Mouse (Mus musculus): ENCODE data around the gene Taf1b. TPM values are rescaled to one million over a fixed set of nuclear protein-coding genes. Genes with fewer than 3 reads are reported as not detected.

Gene Taf1b
- total and polyA plus RNA-seq, 3 experiments, result 26.6 to 49.6 (median 34.5) TPM

DNA sequence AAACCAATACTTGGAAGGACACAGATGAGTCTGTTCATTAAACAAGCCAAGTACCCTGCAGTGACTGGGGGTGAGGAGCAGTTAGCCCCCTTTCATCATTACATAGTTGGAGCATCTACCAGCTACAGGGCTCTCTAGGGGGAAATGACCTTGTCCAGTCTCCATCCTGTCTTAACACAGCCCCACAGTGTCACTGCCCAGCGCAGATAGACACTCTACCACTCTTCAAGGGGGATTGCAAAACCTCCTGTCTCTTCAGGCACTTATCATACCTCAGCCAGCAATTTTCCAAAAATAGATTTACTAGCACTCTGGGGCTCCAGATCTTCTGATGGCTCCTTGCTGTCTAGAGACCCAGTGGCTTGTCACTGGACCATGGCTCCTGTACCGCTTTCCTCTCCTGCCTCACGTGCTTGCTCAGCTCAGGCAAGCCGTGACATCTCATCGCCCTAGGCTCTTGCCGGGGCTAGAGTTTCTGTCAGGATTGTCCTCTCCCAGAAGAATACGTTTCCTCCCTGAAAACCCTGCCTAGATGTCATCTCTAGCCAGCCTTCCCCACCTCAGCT, 65.3 kb downstream of the Taf1b start:
- in situ Hi-C loops (cut with MboI; ENCODE audit: low pct_ligation_motif_present, low pct_unique_long_range_greater_than_20kb, low sequenced_read_pairs), result no loop called here
- Histone ChIP-seq H3K27me3 (replicated peaks) (no peaks in the 10 kb centered on the region), H3K9me3 (replicated peaks; ENCODE audit: low read length) (no peaks in the 10 kb centered on the region), H3K4me1 (ENCODE audit: control insufficient read depth in 1 of 2, insufficient read depth in 2 of 2) (no peaks in the 10 kb centered on the region), H3K4me3 (replicated peaks in 1 of 3; ENCODE audit: low read depth in 2 of 3, low read length in 2 of 3, poor library complexity in 1 of 3) (no peak overlapping the region), H3K4me2 (ENCODE audit: insufficient read depth, low read depth, poor library complexity, severe bottlenecking) (no peak overlapping the region), H3K27ac (ENCODE audit: insufficient read depth, low read depth) (no peak overlapping the region), H3K79me2 (replicated peaks; ENCODE audit: control insufficient read depth, extremely low read depth, insufficient read depth, poor library complexity, severe bottlenecking) (no peaks in the 10 kb centered on the region), H3K36me3 (replicated peaks in 1 of 2; ENCODE audit: control insufficient read depth in 1 of 2, insufficient read depth in 1 of 2, low read length in 1 of 2) (peaks cover 0 to 20% of the 10 kb centered on the region in 2 experiments), H3K9ac (ENCODE audit: insufficient read depth, low read depth) (no peak overlapping the region)
- no peak for TF ChIP-seq USF2 (conservative IDR thresholded peaks at IDR 0.05; ENCODE audit: low read depth, low read length)
- no peak for TF ChIP-seq E2F4 (IDR thresholded peaks at IDR 0.05; ENCODE audit: insufficient replicate concordance, low read depth, low read length)
- TF ChIP-seq MAFK (IDR thresholded peaks at IDR 0.05; ENCODE audit: insufficient replicate concordance, low read length), result no peak
- no peak for TF ChIP-seq PAX5 (IDR thresholded peaks at IDR 0.05; ENCODE audit: low read length)
- no peak for TF ChIP-seq TBP (conservative IDR thresholded peaks at IDR 0.05; ENCODE audit: low read depth, low read length)
- no peak for TF ChIP-seq NRF1 (IDR thresholded peaks at IDR 0.05; ENCODE audit: low read depth, low read length)
- no peak for TF ChIP-seq ZKSCAN1 (IDR thresholded peaks at IDR 0.05; ENCODE audit: borderline replicate concordance, low read depth, low read length)
- TF ChIP-seq ZC3H11A (IDR thresholded peaks at IDR 0.05; ENCODE audit: low read depth, low read length), result no peak
- no peak for TF ChIP-seq KAT2A (IDR thresholded peaks at IDR 0.05; ENCODE audit: insufficient replicate concordance, low read length)
- no peak for TF ChIP-seq MEF2A (IDR thresholded peaks at IDR 0.05; ENCODE audit: borderline replicate concordance, low read depth, low read length)
- TF ChIP-seq HCFC1 (IDR thresholded peaks at IDR 0.05; ENCODE audit: low read depth, low read length), result no peak
- dilution Hi-C loops (cut with MboI; ENCODE audit: extremely low pct_ligation_motif_present, extremely low pct_unique_long_range_greater_than_20kb, low sequenced_read_pairs), result no loop called here
- DNase-seq (ENCODE audit: extremely low read depth), result no peak

GRCm38 (mm10) chr12:24565311-24565710, 67.2 kb downstream of the Taf1b start:
- TF ChIP-seq POLR2AphosphoS2 (IDR thresholded peaks at IDR 0.05; ENCODE audit: low read depth, low read length) (no peak), CHD2 (IDR thresholded peaks at IDR 0.05; ENCODE audit: low read length) (no peak), SIN3A (IDR thresholded peaks at IDR 0.05; ENCODE audit: low read length) (no peak), POLR2A (IDR thresholded peaks at IDR 0.05; ENCODE audit: low read depth, low read length) (no peak), KAT2A (IDR thresholded peaks at IDR 0.05; ENCODE audit: insufficient replicate concordance, low read length) (no peak), MYC (IDR thresholded peaks at IDR 0.05; ENCODE audit: low read depth, low read length) (no peak), JUN (IDR thresholded peaks at IDR 0.05; ENCODE audit: insufficient read depth, low read depth, low read length) (no peak), USF1 (IDR thresholded peaks at IDR 0.05; ENCODE audit: low read depth, low read length) (no peak), ELF1 (IDR thresholded peaks at IDR 0.05; ENCODE audit: low read depth, low read length) (no peak), CTCF (conservative IDR thresholded peaks at IDR 0.05 in 1 of 2, IDR thresholded peaks at IDR 0.05 in 1 of 2; ENCODE audit: low read depth in 2 of 2, low read length in 2 of 2) (no peak), ETS1 (conservative IDR thresholded peaks at IDR 0.05; ENCODE audit: low read depth, low read length) (no peak), MAFK (IDR thresholded peaks at IDR 0.05; ENCODE audit: insufficient replicate concordance, low read length) (no peak), ZMIZ1 (IDR thresholded peaks at IDR 0.05; ENCODE audit: low read depth, low read length) (no peak), BHLHE40 (IDR thresholded peaks at IDR 0.05; ENCODE audit: low read depth, low read length) (no peak), PAX5 (IDR thresholded peaks at IDR 0.05; ENCODE audit: low read length) (no peak), RAD21 (IDR thresholded peaks at IDR 0.05; ENCODE audit: low read depth, low read length) (no peak), MXI1 (IDR thresholded peaks at IDR 0.05; ENCODE audit: low read depth, low read length) (no peak), HCFC1 (IDR thresholded peaks at IDR 0.05; ENCODE audit: low read depth, low read length) (no peak)
- no peak overlapping the region for H3K9ac ChIP-seq (ENCODE audit: insufficient read depth, low read depth)
- no peak overlapping the region for H3K27ac ChIP-seq (ENCODE audit: insufficient read depth, low read depth)
- no peaks in the 10 kb centered on the region for H3K4me1 ChIP-seq (ENCODE audit: control insufficient read depth in 1 of 2, insufficient read depth in 2 of 2)
- H3K27me3 ChIP-seq (replicated peaks), result no peaks in the 10 kb centered on the region
- peaks cover 0 to 4% of the 10 kb centered on the region in 2 experiments for H3K36me3 ChIP-seq (replicated peaks in 1 of 2; ENCODE audit: control insufficient read depth in 1 of 2, insufficient read depth in 1 of 2, low read length in 1 of 2)
- no peaks in the 10 kb centered on the region for H3K79me2 ChIP-seq (replicated peaks; ENCODE audit: control insufficient read depth, extremely low read depth, insufficient read depth, poor library complexity, severe bottlenecking)
- no peak overlapping the region for H3K4me3 ChIP-seq (replicated peaks in 1 of 3; ENCODE audit: low read depth in 2 of 3, low read length in 2 of 3, poor library complexity in 1 of 3)
- no peaks in the 10 kb centered on the region for H3K9me3 ChIP-seq (replicated peaks; ENCODE audit: low read length)
- DNase-seq (ENCODE audit: extremely low read depth), result no peak
- dilution Hi-C loops (cut with MboI; ENCODE audit: extremely low pct_ligation_motif_present, extremely low pct_unique_long_range_greater_than_20kb, low sequenced_read_pairs) (no loop called here), in situ Hi-C loops (cut with MboI; ENCODE audit: low pct_ligation_motif_present, low pct_unique_long_range_greater_than_20kb, low sequenced_read_pairs) (no loop called here)
- H3K4me2 ChIP-seq (ENCODE audit: insufficient read depth, low read depth, poor library complexity, severe bottlenecking), result no peak overlapping the region

Data from CH12.LX (cell line).